Mouse (Mus musculus) forebrain, embryonic 12.5 days (tissue): ENCODE data around the gene Itpripl1. TPM values are rescaled to one million over a fixed set of nuclear protein-coding genes. Genes with fewer than 3 reads are reported as not detected.
A peak's percentile ranks its signal among the peaks of the same experiment; 100 is the strongest.
"Not testable (repeated sequence)": the region's sequence is repeated elsewhere in the genome, so short reads cannot be mapped to it uniquely, and the experiment has no call there.

ENCODE experiments used
- ATAC-seq: fragments of 200-750 bp; cut with Nextera tagmentation; 2 replicates; pipeline ENCODE4 v1.8.0; 2017; ENCODE audit warnings: moderate TSS enrichment; ENCODE audit not compliant: low FRiP score
- H3K27ac ChIP-seq: fragments of 300-500 bp; sonication (generic); 2 replicates; pipeline ENCODE4 v1.5.1; 2016; ENCODE audit warnings: mild to moderate bottlenecking
- H3K27me3 ChIP-seq: fragments of 300-500 bp; sonication (generic); 2 replicates; pipeline ENCODE4 v1.6.1; 2016; ENCODE audit warnings: mild to moderate bottlenecking
- H3K36me3 ChIP-seq: fragments of 300-500 bp; sonication (generic); replicated peaks from 2 replicates; pipeline ENCODE4 v1.6.1; 2016; ENCODE audit warnings: mild to moderate bottlenecking
- H3K4me1 ChIP-seq: fragments of 300-500 bp; sonication (generic); 2 replicates; pipeline ENCODE4 v1.6.1; 2016
- H3K4me2 ChIP-seq: fragments of 300-500 bp; sonication (generic); 2 replicates; pipeline ENCODE4 v1.6.1; 2016; ENCODE audit warnings: mild to moderate bottlenecking, moderate library complexity
- H3K4me3 ChIP-seq: fragments of 300-500 bp; sonication (generic); replicated peaks from 2 replicates; pipeline ENCODE4 v1.5.1; 2016; ENCODE audit warnings: mild to moderate bottlenecking
- H3K9ac ChIP-seq: fragments of 300-500 bp; sonication (generic); 2 replicates; pipeline ENCODE4 v1.6.1; 2016; ENCODE audit warnings: mild to moderate bottlenecking
- H3K9me3 ChIP-seq: fragments of 300-500 bp; sonication (generic); 2 replicates; pipeline ENCODE4 v1.6.1; 2016
- WGBS: fragments of 180-500 bp; shearing (Covaris S2); methylation state at CpG from one replicate; pipeline ENCODE4 v1.1.7; 2016; 5-methylcytosine and 5-hydroxymethylcytosine counted together
- polyA plus RNA-seq: library from polyadenylated mRNA; unstranded; fragments of >200 nt; fragmentation: Nextera tagmentation; extraction: Ambion mirVana; gene quantifications from 2 replicates; pipeline ENCODE4 v1.2.1, GENCODE M21; 2016

The Itpripl1 gene
- polyA plus RNA-seq, 1 experiment from 2014 or later, result 19.4 TPM

GRCm38 (mm10) chr2:127137838-127138420 lies 5.3 kb downstream of the Itpripl1 start:
- no peak overlapping the region for H3K9ac ChIP-seq
- H3K27ac ChIP-seq, result 0 out of 2 replicates have a peak overlapping the region, but pooled peaks have one; percentile 20
- no peaks in the 10 kb centered on the region for H3K27me3 ChIP-seq
- H3K4me3 ChIP-seq, result no peak overlapping the region
- no peaks in the 10 kb centered on the region for H3K9me3 ChIP-seq
- no peak for ATAC-seq
- H3K4me2 ChIP-seq, result no peak overlapping the region
- peaks cover 45% of the 10 kb centered on the region for H3K4me1 ChIP-seq
- 80% methylated on average over 10 of the region's 10 CpGs for WGBS
- peaks cover 28% of the 10 kb centered on the region for H3K36me3 ChIP-seq

GRCm38 (mm10) chr2:127136979-127137378 lies 6.3 kb downstream of the Itpripl1 start:
- Histone ChIP-seq H3K4me2 (peak overlapping the region; percentile 30), H3K9ac (no peak overlapping the region), H3K9me3 (no peaks in the 10 kb centered on the region), H3K27ac (peak overlapping the region; percentile 89), H3K4me3 (no peak overlapping the region), H3K27me3 (no peaks in the 10 kb centered on the region), H3K4me1 (peaks cover 45% of the 10 kb centered on the region), H3K36me3 (peaks cover 28% of the 10 kb centered on the region)
- ATAC-seq, result peak; percentile 55
- WGBS, result 6% methylated on average over 5 of the region's 5 CpGs

GRCm38 (mm10) chr2:127135255-127135654 lies 8.0 kb downstream of the Itpripl1 start:
- not testable (repeated sequence) for ATAC-seq, H3K4me2 ChIP-seq, H3K9ac ChIP-seq, H3K4me3 ChIP-seq, H3K27me3 ChIP-seq, H3K27ac ChIP-seq, H3K9me3 ChIP-seq
- 47% methylated on average over 3 of the region's 3 CpGs for WGBS
- H3K4me1 ChIP-seq, result peaks cover 51% of the 10 kb centered on the region
- peaks cover 13% of the 10 kb centered on the region for H3K36me3 ChIP-seq

- no peaks in the 10 kb centered on the region for H3K36me3 ChIP-seq
- WGBS, result 1% methylated on average over 57 of the region's 57 CpGs
- no peaks in the 10 kb centered on the region for H3K27me3 ChIP-seq
- H3K4me2 ChIP-seq, result peak within 1 kb of the TSS; percentile 73
- peak within 1 kb of the TSS; percentile 77 for H3K9ac ChIP-seq
- H3K9me3 ChIP-seq, result no peaks in the 10 kb centered on the region
- peak; percentile 92 for ATAC-seq
- peaks cover 51% of the 10 kb centered on the region for H3K4me1 ChIP-seq
- H3K27ac ChIP-seq, result peak within 1 kb of the TSS; percentile 89
- H3K4me3 ChIP-seq, result peak within 1 kb of the TSS; percentile 78
Observed at GRCm38 (mm10) chr2:127133621-127134461, 9.4 kb downstream of the Itpripl1 start, which contains the start of gene Ncaph. Gene Ncaph (minus strand): TSS chr2:127133954.

- 88% methylated on average over 8 of the region's 8 CpGs for WGBS
- H3K9me3 ChIP-seq, result no peaks in the 10 kb centered on the region
- peaks cover 35% of the 10 kb centered on the region for H3K4me1 ChIP-seq
- H3K36me3 ChIP-seq, result peaks cover 14% of the 10 kb centered on the region
- H3K4me3 ChIP-seq, result no peak overlapping the region
- H3K27ac ChIP-seq, result no peak overlapping the region
- no peak for ATAC-seq
- H3K9ac ChIP-seq, result no peak overlapping the region
- H3K4me2 ChIP-seq, result peak overlapping the region; percentile 73; the same call in 1 of the 2 replicates
- H3K27me3 ChIP-seq, result no peaks in the 10 kb centered on the region
Observed at GRCm38 (mm10) chr2:127131353-127131752, 11.9 kb downstream of the Itpripl1 start.

- peaks cover 38% of the 10 kb centered on the region for H3K36me3 ChIP-seq
- H3K4me2 ChIP-seq, result no peak overlapping the region
- no peak for ATAC-seq
- H3K27me3 ChIP-seq, result no peaks in the 10 kb centered on the region
- H3K4me3 ChIP-seq, result no peak overlapping the region
- H3K4me1 ChIP-seq, result peaks cover 23% of the 10 kb centered on the region
- H3K9ac ChIP-seq, result no peak overlapping the region
- H3K27ac ChIP-seq, result no peak overlapping the region
- H3K9me3 ChIP-seq, result no peaks in the 10 kb centered on the region
- WGBS, result 92% methylated on average over 5 of the region's 5 CpGs
Observed at GRCm38 (mm10) chr2:127128926-127129325, 14.3 kb downstream of the Itpripl1 start.

- H3K36me3 ChIP-seq, result peaks cover 92% of the 10 kb centered on the region
- 93% methylated on average over 8 of the region's 8 CpGs for WGBS
Observed at GRCm38 (mm10) chr2:127121591-127122235, 21.5 kb downstream of the Itpripl1 start.

GRCm38 (mm10) chr2:127108986-127109385 lies 34.3 kb downstream of the Itpripl1 start:
- WGBS, result 93% methylated on average over 4 of the region's 4 CpGs
- Histone ChIP-seq H3K4me3 (no peak overlapping the region), H3K27me3 (no peaks in the 10 kb centered on the region), H3K4me1 (no peaks in the 10 kb centered on the region), H3K9ac (no peak overlapping the region), H3K36me3 (peaks cover 92% of the 10 kb centered on the region), H3K9me3 (no peaks in the 10 kb centered on the region), H3K4me2 (no peak overlapping the region), H3K27ac (no peak overlapping the region)
- ATAC-seq, result no peak

More at GRCm38 (mm10) chr2:127121591-127122235, 21.5 kb downstream of the Itpripl1 start:
- H3K27ac ChIP-seq, result peak overlapping the region; percentile 19; the same call in 1 of the 2 replicates
- no peaks in the 10 kb centered on the region for H3K9me3 ChIP-seq
- no peak for ATAC-seq
- no peaks in the 10 kb centered on the region for H3K4me1 ChIP-seq
- no peak overlapping the region for H3K4me2 ChIP-seq
- no peaks in the 10 kb centered on the region for H3K27me3 ChIP-seq
- no peak overlapping the region for H3K9ac ChIP-seq
- H3K4me3 ChIP-seq, result no peak overlapping the region

GRCm38 (mm10) chr2:127092000-127092399 lies 51.2 kb downstream of the Itpripl1 start:
- ATAC-seq, result no peak

GRCm38 (mm10) chr2:127090151-127090550 lies 53.1 kb downstream of the Itpripl1 start:
- H3K4me3 ChIP-seq, H3K36me3 ChIP-seq, H3K27me3 ChIP-seq, H3K9ac ChIP-seq, H3K4me1 ChIP-seq, H3K9me3 ChIP-seq, ATAC-seq, H3K27ac ChIP-seq, H3K4me2 ChIP-seq: not testable (repeated sequence)

More at GRCm38 (mm10) chr2:127092000-127092399, 51.2 kb downstream of the Itpripl1 start:
- Histone ChIP-seq H3K27ac (no peak overlapping the region), H3K4me3 (no peak overlapping the region), H3K36me3 (no peaks in the 10 kb centered on the region), H3K4me1 (no peaks in the 10 kb centered on the region), H3K4me2 (no peak overlapping the region), H3K9me3 (no peaks in the 10 kb centered on the region), H3K27me3 (no peaks in the 10 kb centered on the region), H3K9ac (no peak overlapping the region)
- whole genome bisulfite sequencing, result 82% methylated on average over 8 of the region's 8 CpGs
